Mouse (Mus musculus): ENCODE measurements around the gene Col18a1.

Gene Col18a1

DNA sequence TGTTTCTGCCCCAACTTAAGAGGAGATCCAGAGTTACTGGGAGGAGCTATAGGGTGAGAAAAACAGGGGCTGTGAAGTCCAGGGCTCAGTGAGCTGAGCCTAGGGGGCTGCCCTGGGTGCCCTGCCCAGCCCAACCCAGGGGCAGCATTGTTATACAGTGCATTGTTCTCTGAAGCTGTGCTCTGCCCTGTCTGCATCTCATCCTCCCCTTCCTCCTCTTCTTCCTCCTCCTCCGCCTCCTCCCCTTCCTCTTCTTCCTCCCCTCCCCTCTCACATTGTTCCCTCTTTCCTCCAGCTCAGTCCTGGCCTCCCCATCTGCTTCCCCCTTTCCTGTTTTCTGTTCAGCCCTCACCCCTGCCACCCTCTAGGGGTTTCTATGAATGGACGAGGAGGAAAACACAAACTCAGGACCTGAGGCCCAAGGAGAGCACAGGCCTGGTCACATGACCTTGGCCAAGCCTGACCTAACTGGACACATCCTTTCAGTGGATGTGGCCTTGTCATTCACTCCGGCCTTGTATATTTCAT, 16.5 kb upstream of the Col18a1 start:
- DNase-seq (ENCODE audit: low spot score in 2 of 2): no peak

DNA sequence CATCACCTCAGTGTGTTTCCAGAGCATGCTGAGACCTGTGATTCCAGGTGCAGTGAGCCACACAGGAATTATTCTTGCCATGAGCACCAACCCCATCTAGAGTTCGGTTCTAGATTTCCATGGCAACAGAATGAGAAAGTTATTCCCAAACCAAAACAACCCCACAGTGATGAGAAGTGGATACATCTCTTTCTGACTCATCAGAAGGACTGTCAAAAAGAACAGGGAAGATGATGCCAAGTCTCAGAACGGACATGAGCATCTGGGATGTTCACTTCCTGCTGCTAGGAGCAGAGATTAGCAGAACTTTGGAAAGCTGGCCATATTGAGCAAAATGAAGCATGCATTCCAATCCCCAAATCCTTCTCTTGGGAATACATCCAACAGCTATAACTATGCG, 13.8 kb upstream of the Col18a1 start:
- no peak for DNase-seq (ENCODE audit: low spot score in 2 of 2)

DNA sequence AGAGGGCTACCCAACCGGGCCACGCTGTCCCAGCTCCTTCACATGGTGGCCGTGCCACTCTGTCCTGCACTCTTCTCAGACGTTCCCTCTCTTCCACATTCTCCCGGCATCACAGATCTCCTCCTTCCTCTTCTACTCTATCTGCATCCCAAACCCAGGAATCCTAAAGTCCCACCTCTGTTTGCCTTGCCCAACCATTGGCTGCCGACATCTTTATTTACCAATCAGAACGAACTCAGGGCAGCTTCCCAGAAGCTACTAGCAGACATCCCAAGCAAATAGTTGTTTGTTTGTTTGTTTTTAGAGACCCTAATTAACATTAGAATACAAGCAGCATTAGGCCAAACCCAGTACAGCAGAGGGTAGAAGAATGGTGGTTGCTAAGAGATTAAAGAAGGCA, 12.3 kb upstream of the Col18a1 start:
- DNase-seq (ENCODE audit: low spot score in 2 of 2): no peak

DNA sequence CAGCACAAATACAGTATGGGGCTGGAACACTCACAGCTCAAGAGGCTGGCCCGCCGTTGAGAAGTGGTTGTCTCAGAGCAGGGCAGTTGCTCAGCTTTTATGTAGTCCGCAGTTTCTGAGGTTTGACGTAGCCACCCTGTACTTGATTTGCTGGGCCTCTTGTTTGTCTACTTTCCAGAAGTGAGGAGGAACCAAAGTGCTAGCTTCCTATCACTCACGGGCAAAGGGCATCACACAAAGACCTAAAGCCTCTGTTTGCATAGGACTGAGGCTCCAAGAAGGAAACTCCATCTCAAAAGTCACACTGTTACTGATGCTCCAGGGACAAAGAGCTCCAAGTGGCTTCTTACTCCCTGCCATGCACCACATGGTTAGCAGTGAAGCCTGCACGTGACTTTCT, 4.1 kb upstream of the Col18a1 start:
- no peak for DNase-seq (ENCODE audit: low spot score in 2 of 2)

DNA sequence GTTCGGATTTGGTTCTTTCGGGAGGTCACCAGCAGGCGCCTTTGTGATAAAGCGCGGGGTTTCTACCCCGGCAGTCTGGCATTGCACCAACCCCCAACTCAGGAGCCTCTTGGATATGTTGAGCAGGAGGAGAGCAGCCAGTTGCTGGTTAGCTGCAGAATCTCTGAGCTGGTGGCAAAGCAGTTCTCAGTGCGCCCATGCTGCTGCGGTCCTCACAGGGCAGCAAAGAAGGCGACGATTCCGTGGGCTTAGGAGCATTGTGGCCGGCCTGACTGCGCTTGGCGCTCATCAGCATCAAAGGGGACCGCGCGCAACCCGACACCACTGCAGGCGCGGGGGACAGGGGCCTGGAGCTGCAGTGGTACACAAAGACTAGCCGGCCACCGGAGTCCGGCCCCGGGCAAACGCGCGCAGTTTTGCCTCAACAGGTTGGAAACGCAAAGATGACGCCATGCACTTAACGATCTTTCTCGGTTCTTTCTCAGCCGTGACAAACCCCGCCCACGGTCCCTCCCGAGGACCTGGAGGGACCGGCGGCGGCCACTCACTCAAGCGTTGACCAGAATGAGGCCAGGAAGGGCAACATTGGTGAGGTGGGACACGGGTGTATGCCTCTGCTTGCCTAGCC, 916 bp downstream of the Col18a1 start:
- no peak for DNase-seq (ENCODE audit: low spot score in 2 of 2)

DNA sequence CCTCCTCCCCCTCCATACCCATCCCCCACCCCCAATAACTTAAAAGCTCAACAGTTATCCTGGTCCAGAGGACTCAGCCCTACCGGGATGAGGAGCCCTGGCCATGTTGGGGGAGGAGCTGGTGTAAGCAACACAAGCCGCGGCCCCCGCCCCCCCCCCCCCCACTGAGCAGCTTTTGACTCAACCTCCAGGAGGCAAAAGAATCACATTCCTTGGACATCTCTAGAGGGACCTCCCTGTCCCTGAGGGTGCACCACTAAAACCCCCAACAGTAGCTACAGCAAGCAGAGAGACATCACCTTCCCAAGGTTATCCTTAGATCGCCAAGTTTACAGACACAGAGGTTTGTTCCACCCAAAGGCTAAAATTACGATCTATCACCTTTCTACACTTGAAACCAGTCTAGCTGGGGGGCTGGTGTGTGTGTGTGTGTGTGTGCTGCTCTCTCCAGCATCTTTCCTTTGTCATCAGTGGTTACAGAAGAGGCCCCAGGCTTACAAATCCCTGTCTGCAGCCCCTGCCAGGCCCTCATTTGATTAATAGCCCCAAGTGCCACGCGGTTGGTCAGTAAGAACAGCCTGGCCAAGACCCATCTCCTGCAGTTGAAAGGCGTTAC, 1.8 kb downstream of the Col18a1 start:
- DNase-seq (ENCODE audit: low spot score in 2 of 2): no peak

DNA sequence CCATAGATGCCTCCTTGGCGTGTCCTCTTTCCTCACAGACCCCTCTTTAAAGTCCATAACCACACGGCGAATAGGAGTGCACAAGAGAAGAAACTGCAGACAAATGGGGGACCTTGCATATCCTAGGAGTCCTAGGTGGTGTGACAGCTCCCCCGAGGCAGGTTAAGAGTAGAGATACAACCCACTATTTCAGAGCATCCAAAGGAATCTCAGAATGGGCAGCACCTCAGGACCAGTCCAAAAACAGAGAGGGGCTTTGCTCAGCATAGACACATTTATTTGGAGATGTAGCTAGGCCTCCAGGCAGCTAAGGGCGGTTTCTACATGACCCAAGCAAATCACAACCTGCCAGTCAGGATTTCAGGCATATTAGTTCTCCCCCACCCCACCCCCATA, 2.3 kb downstream of the Col18a1 start:
- no peak for DNase-seq (ENCODE audit: low spot score in 2 of 2)

DNA sequence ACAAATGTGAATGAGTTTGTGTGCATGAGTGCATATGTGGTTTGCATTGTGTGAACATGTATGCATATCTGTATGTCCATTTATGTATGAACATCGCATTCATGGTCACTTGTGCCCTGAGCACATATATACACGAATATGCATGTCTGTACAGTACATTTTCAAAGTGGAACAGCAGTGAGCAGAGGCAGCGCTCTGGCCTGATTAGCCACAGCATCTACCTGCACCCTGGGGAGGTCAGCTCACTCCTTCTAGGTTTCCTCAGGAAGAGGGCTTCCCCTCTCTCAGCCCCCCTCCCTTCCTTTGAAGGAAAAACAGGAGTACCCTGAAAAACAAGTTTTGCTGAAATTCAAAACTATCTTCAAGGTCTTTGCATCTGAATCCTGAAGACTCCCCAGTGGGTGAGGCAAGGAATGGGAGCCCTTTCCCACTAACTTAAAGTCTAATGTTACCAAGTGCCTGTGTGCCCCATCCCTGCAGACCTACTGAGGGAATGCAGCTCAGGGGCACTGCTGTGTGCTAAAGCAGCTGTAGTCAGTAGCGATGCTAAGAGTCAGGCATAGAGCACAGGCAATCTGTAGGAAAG, 2.9 kb downstream of the Col18a1 start:
- DNase-seq (ENCODE audit: low spot score in 2 of 2): no peak

DNA sequence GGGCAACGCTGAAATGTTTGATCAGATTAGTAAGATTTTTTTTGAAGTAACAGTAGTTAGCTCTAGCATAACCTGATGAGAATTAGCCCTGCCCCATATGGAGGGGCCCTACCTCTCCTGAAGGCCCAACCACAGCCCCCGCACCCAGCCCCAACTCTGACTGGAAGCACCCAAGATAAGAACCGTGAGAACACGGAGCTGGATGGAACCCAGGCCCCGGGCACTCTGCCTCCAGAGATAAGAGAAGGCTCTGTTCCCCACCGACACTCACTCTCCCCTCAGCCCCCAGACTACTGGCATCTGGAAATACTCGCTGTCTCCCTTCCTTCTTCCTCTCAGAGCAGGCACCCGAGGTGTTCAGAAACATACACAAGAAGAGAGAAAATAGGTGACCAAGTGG, 6.8 kb downstream of the Col18a1 start:
- DNase-seq (ENCODE audit: low spot score in 2 of 2): peak; percentile 18 to 31

DNA sequence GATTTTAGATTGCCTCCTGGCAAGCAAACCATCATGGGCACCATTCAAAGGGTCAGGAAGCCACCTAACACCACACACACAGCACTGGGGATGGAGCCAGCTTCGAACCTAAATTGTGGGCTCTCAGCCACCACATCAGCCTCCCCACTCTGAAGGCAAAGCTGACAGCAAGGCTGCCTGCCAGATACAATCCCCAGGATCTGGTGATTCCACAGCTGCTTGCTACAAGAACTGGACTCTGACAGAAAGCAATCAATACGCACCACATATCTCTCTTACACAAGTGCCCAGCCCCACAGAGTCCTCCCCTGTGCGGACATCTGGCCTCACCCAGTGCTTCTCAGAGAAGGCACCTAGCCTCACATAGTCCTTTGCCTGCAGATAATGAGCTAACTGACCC, 7.4 kb downstream of the Col18a1 start:
- no peak for DNase-seq (ENCODE audit: low spot score in 2 of 2)

DNA sequence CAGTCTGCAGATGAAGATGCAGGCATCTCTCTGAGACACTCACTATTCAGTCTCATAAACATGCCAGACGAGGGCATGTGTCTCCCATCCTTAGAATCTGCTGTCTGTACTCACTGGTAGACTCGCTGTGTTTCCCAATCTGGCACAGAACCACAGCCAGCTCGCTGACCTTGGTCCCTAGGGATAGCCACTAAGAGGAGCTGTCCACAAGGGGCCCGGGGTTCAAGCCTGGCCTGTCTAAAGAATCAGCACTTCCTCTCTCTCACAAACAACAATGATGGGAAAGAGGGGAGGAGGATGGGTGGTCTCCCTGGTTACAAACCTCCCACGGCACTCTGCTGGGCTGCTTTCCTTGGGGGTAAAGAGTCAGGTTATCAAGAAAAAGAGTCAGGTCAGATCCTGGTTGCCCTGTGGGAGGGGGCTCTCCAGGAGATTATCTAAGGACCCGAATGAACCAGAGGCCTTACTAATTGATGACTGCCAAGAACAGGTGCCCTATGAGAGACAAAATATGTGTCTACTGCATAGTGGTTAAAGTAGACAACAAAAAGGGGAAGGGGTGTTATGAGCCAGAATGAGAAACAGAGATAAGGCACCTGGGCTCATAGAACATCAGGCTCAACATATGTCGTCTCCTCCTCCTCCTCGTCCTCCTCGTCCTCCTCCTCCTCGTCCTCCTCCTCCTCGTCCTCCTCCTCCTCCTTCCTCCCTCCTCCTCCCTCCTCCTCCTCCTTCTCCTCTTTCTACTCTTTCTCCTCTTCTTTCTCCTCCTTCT, 8.9 kb downstream of the Col18a1 start:
- DNase-seq (ENCODE audit: low spot score in 2 of 2): no peak

DNA sequence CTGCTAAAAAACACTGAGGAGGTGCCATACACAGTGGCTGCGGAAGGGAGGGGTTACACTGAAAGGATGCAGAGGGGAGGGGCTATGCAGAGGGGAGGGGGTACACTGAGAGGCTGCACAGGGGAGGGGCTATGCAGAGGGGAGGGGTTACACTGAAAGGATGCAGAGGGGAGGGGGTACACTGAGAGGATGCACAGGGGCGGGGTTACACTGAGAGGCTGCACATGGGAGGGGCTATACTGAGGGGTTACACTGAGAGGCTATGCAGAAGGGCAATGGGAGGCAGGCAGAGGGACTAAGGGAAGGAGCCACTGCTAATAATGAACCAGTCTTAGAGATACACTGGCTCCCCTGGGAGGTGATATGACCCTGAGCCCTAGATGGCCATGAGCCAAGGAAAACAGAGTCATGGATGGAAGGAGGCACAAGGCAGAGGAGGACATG, 14.1 kb downstream of the Col18a1 start:
- DNase-seq (ENCODE audit: low spot score in 2 of 2): no peak

DNA sequence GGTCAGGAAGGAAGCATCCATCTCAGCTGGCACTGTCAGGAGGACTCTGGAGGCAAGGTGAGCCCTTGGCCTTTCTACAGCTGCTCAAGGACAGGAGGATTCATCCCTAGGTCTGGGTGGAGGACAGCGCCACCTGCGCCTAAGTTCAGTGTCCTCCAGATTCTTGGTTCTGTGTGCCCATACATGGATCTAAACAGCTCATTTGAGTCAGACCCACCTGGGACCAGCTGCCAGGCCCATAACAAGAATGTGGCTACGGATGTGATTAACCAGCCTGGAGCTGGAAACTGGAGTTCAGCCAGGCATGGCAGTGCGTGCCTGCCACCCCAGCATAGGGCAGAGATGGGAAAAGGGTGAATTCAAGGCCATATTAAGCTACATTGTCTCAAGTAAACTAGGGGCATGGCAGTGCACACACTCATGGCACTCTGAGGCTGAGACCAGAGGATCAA, 14.8 kb downstream of the Col18a1 start:
- DNase-seq (ENCODE audit: low spot score in 2 of 2): no peak

DNA sequence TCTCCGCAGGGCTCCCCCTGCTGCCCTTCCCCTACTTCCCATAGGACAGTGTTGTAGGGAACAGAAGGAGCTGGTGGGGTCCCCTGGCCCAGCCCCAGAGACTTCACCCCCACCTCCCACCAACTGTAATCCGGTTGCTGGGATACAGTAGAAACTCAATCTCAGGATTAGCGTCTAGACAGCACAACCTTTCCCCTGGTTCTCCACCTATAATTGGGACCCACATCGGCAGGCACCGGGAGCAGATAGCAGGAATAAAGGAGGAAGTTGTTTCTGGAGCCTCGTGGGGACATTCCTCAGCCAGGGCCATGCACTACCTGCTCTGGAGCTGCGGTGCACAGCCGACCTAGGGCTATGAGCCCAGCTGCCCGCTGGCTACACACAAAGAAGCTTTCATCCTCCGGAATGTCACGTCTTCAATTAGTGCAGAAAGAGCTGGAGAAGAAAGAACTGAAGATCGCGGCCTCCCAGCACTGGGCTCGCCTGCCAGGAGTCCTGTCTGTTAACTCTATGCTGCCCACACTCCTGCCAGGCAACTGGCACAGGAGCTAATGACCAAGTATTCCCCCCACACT, 15.3 kb downstream of the Col18a1 start:
- no peak for DNase-seq (ENCODE audit: low spot score in 2 of 2)

DNA sequence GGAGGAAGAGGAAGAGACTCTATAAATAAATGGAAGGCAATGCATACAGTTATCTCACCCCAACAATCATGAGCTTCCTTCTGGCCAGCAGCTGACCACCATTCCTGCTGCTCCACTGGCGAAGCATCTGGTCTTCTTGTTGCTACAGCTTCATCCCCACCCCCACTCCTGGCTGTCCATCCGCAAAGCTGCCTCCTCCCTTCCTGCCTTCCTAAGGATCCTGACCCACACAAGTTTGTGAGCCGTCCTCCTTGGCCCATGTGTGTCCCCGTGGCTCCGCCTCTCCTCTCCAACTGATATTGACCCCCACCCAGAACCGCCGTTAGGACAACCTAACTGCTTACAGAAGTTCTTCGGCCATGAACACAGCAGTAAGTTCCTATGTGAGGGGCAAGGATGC, 16.3 kb downstream of the Col18a1 start:
- DNase-seq (ENCODE audit: low spot score in 2 of 2): no peak

DNA sequence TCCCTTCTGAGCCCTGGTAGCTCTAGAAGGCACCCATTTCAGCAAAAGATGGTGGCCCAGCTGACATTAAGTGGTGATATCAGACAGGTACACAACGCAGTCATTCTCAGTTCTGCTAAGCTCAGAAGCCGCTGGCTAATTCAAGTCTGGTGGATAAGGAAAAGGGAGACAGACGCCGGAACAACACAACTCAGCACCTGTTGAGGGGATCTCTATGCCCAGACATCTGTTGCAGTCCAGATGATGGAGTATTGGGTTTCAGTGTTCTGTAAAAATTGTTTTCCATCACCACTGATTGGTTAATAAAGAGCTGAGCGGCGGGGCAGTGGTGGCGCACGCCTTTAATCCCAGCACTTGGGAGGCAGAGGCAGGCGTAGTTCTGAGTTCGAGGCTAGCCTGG, 18.8 kb downstream of the Col18a1 start:
- DNase-seq (ENCODE audit: low spot score in 2 of 2): no peak

DNA sequence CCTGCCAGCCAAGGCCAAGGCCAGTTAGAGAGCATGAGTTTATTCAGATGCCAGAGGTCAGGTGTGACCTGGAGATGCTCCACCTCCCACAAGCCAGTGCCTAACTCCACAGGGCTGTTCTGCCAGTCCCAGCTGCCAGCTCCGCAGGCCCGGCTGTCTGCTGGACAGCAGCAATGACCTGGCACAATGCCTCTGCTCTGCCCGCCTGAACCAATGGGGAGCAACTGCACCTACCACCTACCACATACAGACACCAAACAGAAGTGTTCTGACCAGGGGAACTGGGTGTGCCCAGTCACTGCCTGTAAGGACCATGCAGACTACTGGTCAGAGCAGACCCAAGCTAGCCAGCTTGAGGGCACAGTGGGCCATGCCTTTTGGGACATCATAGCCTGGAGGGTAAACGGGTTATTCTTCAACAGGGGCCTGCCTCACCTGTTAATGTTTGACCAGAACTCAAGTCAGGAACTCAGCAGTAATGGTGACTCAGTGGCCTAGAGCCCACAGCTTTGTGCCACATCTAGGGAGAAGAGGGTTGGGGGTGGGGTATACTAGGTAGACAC, 19.4 kb downstream of the Col18a1 start:
- DNase-seq (ENCODE audit: low spot score in 2 of 2): no peak

DNA sequence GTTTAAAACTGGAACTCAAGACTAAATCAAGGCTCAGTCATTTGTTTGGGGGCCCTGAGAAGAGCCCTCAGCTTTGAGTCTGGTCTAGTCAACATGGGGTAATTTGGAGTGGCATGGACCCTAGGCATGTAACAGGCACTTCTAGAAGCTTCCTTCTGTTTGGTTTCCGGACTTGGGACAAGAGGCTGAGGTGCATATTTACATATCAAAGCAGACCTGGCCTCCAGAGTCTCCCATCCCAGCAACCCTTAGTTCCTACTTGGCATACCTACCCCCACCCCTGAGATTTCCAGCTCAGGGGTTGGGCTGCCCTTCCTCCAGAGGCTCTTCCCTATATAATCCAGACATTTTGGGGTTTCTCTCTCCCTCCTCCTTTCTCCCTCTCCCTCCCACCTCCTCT, 20.4 kb downstream of the Col18a1 start:
- DNase-seq (ENCODE audit: low spot score in 2 of 2): no peak

DNA sequence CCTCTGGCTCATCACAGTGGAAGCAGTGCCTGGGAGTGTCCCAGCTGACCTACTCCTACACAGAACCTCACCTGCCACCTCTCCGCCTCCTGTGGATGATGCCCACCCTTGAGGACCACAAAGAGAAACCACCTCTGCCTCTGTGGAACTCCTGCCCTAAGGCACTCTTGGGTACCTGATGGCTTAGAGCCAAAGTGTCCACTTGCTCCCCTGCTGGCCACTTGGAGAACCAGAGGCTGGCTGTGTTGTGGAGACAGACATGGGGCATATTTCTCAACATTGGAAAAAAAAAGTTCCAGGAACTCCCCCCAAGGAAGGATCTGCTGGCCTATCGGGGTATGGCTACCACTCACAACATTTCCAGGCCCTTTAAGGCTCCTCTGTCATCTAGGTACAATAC, 22.0 kb downstream of the Col18a1 start:
- no peak for DNase-seq (ENCODE audit: low spot score in 2 of 2)

DNA sequence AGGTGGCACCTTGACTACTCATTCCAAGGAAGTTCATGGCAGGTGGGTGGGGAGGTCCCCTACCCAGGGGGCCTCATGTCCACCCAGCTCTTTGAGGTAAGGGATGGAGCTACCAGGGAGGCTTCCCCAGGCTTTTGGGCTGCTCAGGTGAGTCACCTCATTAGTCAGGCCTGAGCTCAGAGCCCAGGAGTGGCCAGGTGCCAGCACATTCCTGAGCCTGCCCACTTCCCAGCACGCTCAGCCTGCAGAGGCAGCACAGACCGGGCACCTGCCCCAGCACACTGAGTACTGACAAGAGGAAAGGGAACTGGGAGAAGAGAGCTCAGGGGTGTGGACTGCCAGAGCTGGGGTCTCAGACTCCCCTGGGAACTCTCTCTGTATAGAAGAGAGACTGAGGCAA, 24.0 kb downstream of the Col18a1 start:
- no peak for DNase-seq (ENCODE audit: low spot score in 2 of 2)

DNA sequence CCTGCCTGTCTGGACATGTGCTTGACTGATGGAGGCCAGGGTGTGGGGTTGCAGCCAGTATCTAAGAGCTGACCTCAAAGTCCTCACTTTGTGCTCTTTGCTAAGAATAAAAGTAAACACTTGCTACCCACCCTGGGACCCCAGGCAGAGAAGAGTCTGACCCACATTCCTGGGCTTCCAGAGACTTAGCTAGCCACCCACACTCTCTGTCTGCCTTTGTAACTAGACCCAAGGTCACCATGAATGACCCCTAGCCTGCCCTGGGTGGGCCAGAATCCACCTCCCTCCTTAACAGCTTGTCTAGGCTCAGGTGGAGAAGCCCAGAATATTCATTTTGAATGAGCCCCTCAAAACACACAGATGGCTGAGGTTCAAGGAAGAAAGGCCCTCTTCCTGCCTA, 28.0 kb downstream of the Col18a1 start:
- DNase-seq (ENCODE audit: low spot score in 2 of 2): no peak

DNA sequence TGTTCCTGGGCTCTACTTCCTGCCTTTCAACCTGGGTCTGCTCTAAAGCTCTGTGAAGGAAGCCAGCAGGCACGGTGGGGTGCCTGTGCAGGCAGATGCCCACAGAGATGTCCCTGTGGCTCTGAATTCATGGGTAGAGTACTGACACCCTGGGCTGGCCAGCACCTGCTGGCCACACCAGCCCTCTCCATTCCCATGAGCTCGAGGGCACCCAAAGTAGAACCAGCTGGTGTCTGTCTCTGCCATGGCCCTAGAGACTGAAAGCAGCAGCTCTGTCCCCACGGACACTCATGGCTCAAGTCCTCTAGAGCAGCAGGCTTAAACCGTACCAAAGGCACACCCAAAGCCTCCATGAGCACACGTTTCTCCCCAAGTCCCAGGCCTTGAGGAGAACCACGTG, 30.1 kb downstream of the Col18a1 start:
- no peak for DNase-seq (ENCODE audit: low spot score in 2 of 2)

All from spleen, postnatal 36 days (tissue).